Mouse (Mus musculus): ENCODE results near the gene 6030445D17Rik. TPM values are rescaled to one million over a fixed set of nuclear protein-coding genes. Genes with fewer than 3 reads are reported as not detected.

Gene 6030445D17Rik
- polyA plus RNA-seq, 1 experiment from 2014 or later, result 0.26 TPM

- WGBS, result 77% methylated on average over 1 of the region's 1 CpGs
- no peak for ATAC-seq (ENCODE audit: insufficient number of reproducible peaks, insufficient read depth, low FRiP score, low read depth)
Observed at GRCm38 (mm10) chr4:136509857-136510256, 47.8 kb downstream of the 6030445D17Rik start.

GRCm38 (mm10) chr4:136511708-136512107, 49.7 kb downstream of the 6030445D17Rik start:
- no peak for ATAC-seq (ENCODE audit: insufficient number of reproducible peaks, insufficient read depth, low FRiP score, low read depth)
- peaks cover 8 to 36% of the 10 kb centered on the region in 2 experiments for H3K4me1 ChIP-seq (ENCODE audit: control insufficient read depth in 2 of 2, insufficient read depth in 2 of 2, low read length in 2 of 2)
- H3K4me3 ChIP-seq (ENCODE audit: control insufficient read depth in 1 of 2, insufficient read depth in 1 of 2, low read depth in 1 of 2, low read length in 2 of 2), result no peak overlapping the region
- no peak overlapping the region for H3K4me2 ChIP-seq (ENCODE audit: low read length)
- no peaks in the 10 kb centered on the region for H3K9me3 ChIP-seq (ENCODE audit: control insufficient read depth, low read length)
- H3K27me3 ChIP-seq (ENCODE audit: control insufficient read depth, insufficient read depth, low read length), result no peaks in the 10 kb centered on the region
- 0 out of 4 replicates have a peak overlapping the region, but pooled peaks have one; percentile 14 to 25 for H3K27ac ChIP-seq (replicated peaks in 1 of 2; ENCODE audit: control insufficient read depth in 1 of 2, insufficient read depth in 1 of 2, low read depth in 2 of 2, low read length in 2 of 2)
- no peak overlapping the region for H3K9ac ChIP-seq (ENCODE audit: low read length)
- WGBS, result 28% methylated on average over 4 of the region's 4 CpGs
- H3K36me3 ChIP-seq (ENCODE audit: control insufficient read depth, insufficient read depth, low read length), result no peaks in the 10 kb centered on the region

More at GRCm38 (mm10) chr4:136509857-136510256, 47.8 kb downstream of the 6030445D17Rik start:
- Histone ChIP-seq H3K4me1 (ENCODE audit: control insufficient read depth in 2 of 2, insufficient read depth in 2 of 2, low read length in 2 of 2) (peaks cover 4 to 31% of the 10 kb centered on the region in 2 experiments), H3K4me3 (ENCODE audit: control insufficient read depth in 1 of 2, insufficient read depth in 1 of 2, low read depth in 1 of 2, low read length in 2 of 2) (no peak overlapping the region), H3K4me2 (ENCODE audit: low read length) (no peak overlapping the region), H3K27ac (replicated peaks in 1 of 2; ENCODE audit: control insufficient read depth in 1 of 2, insufficient read depth in 1 of 2, low read depth in 2 of 2, low read length in 2 of 2) (no peak overlapping the region), H3K9ac (ENCODE audit: low read length) (no peak overlapping the region), H3K27me3 (ENCODE audit: control insufficient read depth, insufficient read depth, low read length) (no peaks in the 10 kb centered on the region), H3K9me3 (ENCODE audit: control insufficient read depth, low read length) (no peaks in the 10 kb centered on the region), H3K36me3 (ENCODE audit: control insufficient read depth, insufficient read depth, low read length) (no peaks in the 10 kb centered on the region)

- no peak for ATAC-seq (ENCODE audit: insufficient number of reproducible peaks, insufficient read depth, low FRiP score, low read depth)
Observed at GRCm38 (mm10) chr4:136512905-136513304, 50.9 kb downstream of the 6030445D17Rik start.

More at GRCm38 (mm10) chr4:136512905-136513304, 50.9 kb downstream of the 6030445D17Rik start:
- no peak overlapping the region for H3K4me2 ChIP-seq (ENCODE audit: low read length)
- H3K27ac ChIP-seq (replicated peaks in 1 of 2; ENCODE audit: control insufficient read depth in 1 of 2, insufficient read depth in 1 of 2, low read depth in 2 of 2, low read length in 2 of 2), result no peak overlapping the region; a peak in 1 of 4 replicates
- no peak overlapping the region for H3K4me3 ChIP-seq (ENCODE audit: control insufficient read depth in 1 of 2, insufficient read depth in 1 of 2, low read depth in 1 of 2, low read length in 2 of 2)
- no peak overlapping the region for H3K9ac ChIP-seq (ENCODE audit: low read length)
- H3K27me3 ChIP-seq (ENCODE audit: control insufficient read depth, insufficient read depth, low read length), result no peaks in the 10 kb centered on the region
- H3K36me3 ChIP-seq (ENCODE audit: control insufficient read depth, insufficient read depth, low read length), result no peaks in the 10 kb centered on the region
- H3K9me3 ChIP-seq (ENCODE audit: control insufficient read depth, low read length), result no peaks in the 10 kb centered on the region
- peaks cover 8 to 36% of the 10 kb centered on the region in 2 experiments for H3K4me1 ChIP-seq (ENCODE audit: control insufficient read depth in 2 of 2, insufficient read depth in 2 of 2, low read length in 2 of 2)

Other genes starting within 250 kb of the 6030445D17Rik start
- 64.7 and 74.6 TPM in 2 replicates for gene Tcea3, start 214.5 kb upstream of the 6030445D17Rik start, polyA plus RNA-seq (2014; fragmentation: Nextera tagmentation; extraction: Ambion mirVana)
- 23.1 and 27.6 TPM in 2 replicates for gene Zfp46, start 177.6 kb upstream of the 6030445D17Rik start, polyA plus RNA-seq (2014; fragmentation: Nextera tagmentation; extraction: Ambion mirVana)
- 85.3 and 88.8 TPM in 2 replicates for gene Hnrnpr, start 151.3 kb upstream of the 6030445D17Rik start, polyA plus RNA-seq (2014; fragmentation: Nextera tagmentation; extraction: Ambion mirVana)
- 0.11 TPM in 1 of 2 replicates, not detected in the other for gene Htr1d, start 38.7 kb upstream of the 6030445D17Rik start, polyA plus RNA-seq (2014; fragmentation: Nextera tagmentation; extraction: Ambion mirVana)
- gene Luzp1, start 7.5 kb downstream of the 6030445D17Rik start, polyA plus RNA-seq (2014; fragmentation: Nextera tagmentation; extraction: Ambion mirVana), result 90.5 and 95.6 TPM in 2 replicates
- gene Kdm1a, start 140.5 kb downstream of the 6030445D17Rik start, polyA plus RNA-seq (2014; fragmentation: Nextera tagmentation; extraction: Ambion mirVana), result 40.0 and 45.9 TPM in 2 replicates
- gene Tex46, start 148.2 kb downstream of the 6030445D17Rik start, polyA plus RNA-seq (2014; fragmentation: Nextera tagmentation; extraction: Ambion mirVana), result not detected in 2 replicates
- not detected in 2 replicates for gene Lactbl1, start 160.4 kb downstream of the 6030445D17Rik start, polyA plus RNA-seq (2014; fragmentation: Nextera tagmentation; extraction: Ambion mirVana)